Mouse (Mus musculus) intestine, postnatal 0 days (tissue): ENCODE measurements at regions not wholly inside any gene's neighbourhood (a gene's known extent, or its start where the extent isn't known, plus 50 kb on each side); places are given as distances from the start of the nearest gene placed in this dataset.

Experiments used
- ATAC-seq: fragments of 200-750 bp; cut with Nextera tagmentation; 2 replicates; pipeline ENCODE4 v1.8.0; 2017; ENCODE audit warnings: mild to moderate bottlenecking, moderate TSS enrichment, moderate library complexity
- H3K27ac ChIP-seq: fragments of 300-500 bp; sonication (generic); 2 replicates; pipeline ENCODE4 v1.5.1; 2014; ENCODE audit warnings: mild to moderate bottlenecking, low read depth, low read length, moderate library complexity
- H3K27me3 ChIP-seq: fragments of 300-500 bp; sonication (generic); replicated peaks from 2 replicates; pipeline ENCODE4 v1.6.1; 2014; ENCODE audit warnings: low read length, mixed read lengths; ENCODE audit not compliant: control insufficient read depth, insufficient read depth
- H3K36me3 ChIP-seq: fragments of 300-500 bp; sonication (generic); 2 replicates; pipeline ENCODE4 v1.6.1; 2014; ENCODE audit warnings: mild to moderate bottlenecking, moderate library complexity; ENCODE audit not compliant: control insufficient read depth, insufficient read depth
- H3K4me1 ChIP-seq: fragments of 300-500 bp; sonication (generic); replicated peaks from 2 replicates; pipeline ENCODE4 v1.6.1; 2014; ENCODE audit warnings: antibody characterized with exemption, low read length, mixed read lengths; ENCODE audit not compliant: control insufficient read depth, insufficient read depth
- H3K4me2 ChIP-seq: fragments of 300-500 bp; sonication (generic); replicated peaks from 2 replicates; pipeline ENCODE4 v1.6.1; 2014; ENCODE audit warnings: low read depth, mild to moderate bottlenecking, moderate library complexity
- H3K4me3 ChIP-seq: fragments of 300-500 bp; sonication (generic); 2 replicates; pipeline ENCODE4 v1.5.1; 2014; ENCODE audit warnings: low read depth, low read length
- H3K9ac ChIP-seq: fragments of 300-500 bp; sonication (generic); 2 replicates; pipeline ENCODE4 v1.6.1; 2014; ENCODE audit warnings: mild to moderate bottlenecking, low read depth, low read length
- H3K9me3 ChIP-seq: fragments of 300-500 bp; sonication (generic); 2 replicates; pipeline ENCODE4 v1.6.1; 2016; ENCODE audit warnings: mixed run types; ENCODE audit not compliant: control insufficient read depth
- CTCF ChIP-seq: sonication (generic); IDR thresholded peaks from 2 replicates; pipeline ENCODE4 v1.5.1; 2016; ENCODE audit warnings: low read depth, mild to moderate bottlenecking, control low read depth, antibody characterized with exemption, moderate library complexity
- WGBS: fragments of 180-500 bp; shearing (Covaris S2); extraction: QIAGEN DNeasy Blood & Tissue Kit; methylation state at CpG from one replicate; pipeline ENCODE4 v1.1.7; 2014; 5-methylcytosine and 5-hydroxymethylcytosine counted together

DNA sequence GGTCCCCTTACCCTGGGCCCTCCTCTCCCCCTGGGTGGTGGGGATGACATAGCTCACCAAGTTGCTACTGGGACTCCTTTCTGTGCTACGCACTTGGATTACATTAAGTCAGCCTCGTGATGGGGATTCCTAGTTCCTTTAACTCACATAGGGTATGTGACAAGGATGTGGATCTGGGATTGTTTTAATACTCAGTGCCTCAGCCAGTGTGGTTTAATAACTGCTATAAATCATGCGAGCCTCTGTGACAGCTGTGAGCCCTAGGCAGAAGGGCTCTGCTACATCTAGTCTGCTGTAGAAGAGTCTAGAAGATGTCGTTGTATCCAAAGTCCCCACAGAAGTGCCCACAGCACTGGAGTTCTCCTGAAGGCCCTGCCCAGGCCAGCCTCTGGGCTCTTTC lies 796.5 kb upstream of the Car8 start:
- H3K27ac ChIP-seq = no peak overlapping the region
- no peaks in the 10 kb centered on the region for H3K36me3 ChIP-seq

GRCm38 (mm10) chr4:9034280-9034679 lies 795.4 kb upstream of the Car8 start:
- H3K4me2 ChIP-seq = no peak overlapping the region
- no peaks in the 10 kb centered on the region for H3K9me3 ChIP-seq
- no peaks in the 10 kb centered on the region for H3K36me3 ChIP-seq
- WGBS = 39% methylated on average over 4 of the region's 4 CpGs
- TF ChIP-seq CTCF = no peak
- no peaks in the 10 kb centered on the region for H3K27me3 ChIP-seq
- no peak overlapping the region for H3K27ac ChIP-seq
- H3K4me1 ChIP-seq = no peaks in the 10 kb centered on the region
- no peak overlapping the region for H3K9ac ChIP-seq
- ATAC-seq = no peak
- H3K4me3 ChIP-seq = no peak overlapping the region

More for the DNA sequence above, 796.5 kb upstream of the Car8 start:
- Histone ChIP-seq H3K4me2 (no peak overlapping the region), H3K4me1 (no peaks in the 10 kb centered on the region), H3K27me3 (no peaks in the 10 kb centered on the region), H3K9ac (no peak overlapping the region), H3K4me3 (no peak overlapping the region), H3K9me3 (no peaks in the 10 kb centered on the region)
- WGBS = 35% methylated on average over 4 of the region's 4 CpGs
- ATAC-seq = no peak
- no peak for TF ChIP-seq CTCF

DNA sequence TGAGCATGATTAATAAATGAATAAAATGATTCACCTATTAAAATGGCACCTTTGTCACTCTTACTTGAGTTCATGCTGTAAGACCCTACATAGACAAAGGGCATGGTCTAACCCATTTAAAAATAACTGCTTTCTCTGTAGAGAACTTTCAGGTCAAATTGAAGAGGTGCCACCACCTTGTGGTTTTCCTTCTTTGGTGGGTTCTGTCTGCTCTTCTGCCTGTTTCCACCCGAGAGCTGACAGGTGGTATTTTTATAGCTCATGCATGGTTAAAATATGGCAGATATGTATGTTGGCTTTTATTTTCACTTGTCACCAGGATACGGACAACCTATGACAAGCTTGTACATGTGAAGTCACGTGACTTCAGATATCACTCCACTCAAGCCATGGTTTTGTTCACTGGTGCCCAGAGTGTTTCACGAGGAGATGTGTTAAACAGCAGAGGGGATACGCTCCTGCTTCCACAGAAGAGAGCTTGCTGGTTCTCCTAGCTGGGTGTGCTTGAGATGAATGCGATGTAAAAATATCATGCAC lies 794.3 kb upstream of the Car8 start:
- H3K4me1 ChIP-seq = no peaks in the 10 kb centered on the region
- no peak overlapping the region for H3K9ac ChIP-seq
- WGBS = 84% methylated on average over 6 of the region's 6 CpGs
- no peaks in the 10 kb centered on the region for H3K27me3 ChIP-seq
- H3K9me3 ChIP-seq = no peaks in the 10 kb centered on the region
- TF ChIP-seq CTCF = no peak
- H3K27ac ChIP-seq = no peak overlapping the region
- no peak for ATAC-seq
- no peaks in the 10 kb centered on the region for H3K36me3 ChIP-seq
- no peak overlapping the region for H3K4me3 ChIP-seq
- H3K4me2 ChIP-seq = no peak overlapping the region

DNA sequence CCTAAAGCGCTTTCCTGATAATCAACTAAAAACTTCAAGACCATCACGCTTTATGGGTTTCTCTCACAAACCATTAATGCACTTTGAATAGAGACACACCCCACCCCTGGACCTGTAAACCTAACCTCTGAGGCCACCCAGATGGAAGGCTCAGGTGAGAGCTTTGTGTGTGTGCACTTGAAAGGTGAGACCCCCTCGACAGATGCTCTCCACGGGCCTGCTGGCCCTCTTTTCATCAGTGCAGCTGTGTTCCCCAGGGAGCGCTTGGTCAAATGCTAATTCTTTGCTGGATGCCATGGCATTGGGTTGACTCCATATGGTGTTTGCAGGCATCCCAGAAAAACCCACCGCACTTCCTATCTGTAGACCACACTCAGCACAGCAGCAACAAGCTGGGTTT lies 792.8 kb upstream of the Car8 start:
- Histone ChIP-seq H3K27me3 (no peaks in the 10 kb centered on the region), H3K9ac (no peak overlapping the region), H3K36me3 (no peaks in the 10 kb centered on the region), H3K4me2 (no peak overlapping the region), H3K27ac (no peak overlapping the region), H3K9me3 (no peaks in the 10 kb centered on the region), H3K4me1 (peaks cover 4% of the 10 kb centered on the region; the same call in 1 of the 2 replicates), H3K4me3 (no peak overlapping the region)
- ATAC-seq = no peak
- 65% methylated on average over 6 of the region's 6 CpGs for WGBS
- TF ChIP-seq CTCF = no peak

GRCm38 (mm10) chr4:9028946-9029345 lies 790.1 kb upstream of the Car8 start:
- Histone ChIP-seq H3K36me3 (no peaks in the 10 kb centered on the region), H3K4me1 (peaks cover 12% of the 10 kb centered on the region; the same call in 1 of the 2 replicates), H3K27ac (no peak overlapping the region), H3K9me3 (no peaks in the 10 kb centered on the region), H3K9ac (no peak overlapping the region), H3K27me3 (no peaks in the 10 kb centered on the region), H3K4me2 (peak overlapping the region; percentile 75), H3K4me3 (no peak overlapping the region)
- 32% methylated on average over 6 of the region's 6 CpGs for WGBS
- no peak for TF ChIP-seq CTCF
- ATAC-seq = no peak

- peak overlapping the region; percentile 75 for H3K4me2 ChIP-seq
- no peak for ATAC-seq
- no peak overlapping the region for H3K27ac ChIP-seq
- 0 out of 2 replicates have a peak overlapping the region, but pooled peaks have one; percentile 32 for H3K9ac ChIP-seq
- H3K36me3 ChIP-seq = no peaks in the 10 kb centered on the region
- WGBS = 2% methylated on average over 12 of the region's 12 CpGs
- peak overlapping the region; percentile 39 for H3K4me3 ChIP-seq
- no peak for TF ChIP-seq CTCF
- peaks cover 12% of the 10 kb centered on the region; the same call in 1 of the 2 replicates for H3K4me1 ChIP-seq
- H3K9me3 ChIP-seq = no peaks in the 10 kb centered on the region
- H3K27me3 ChIP-seq = no peaks in the 10 kb centered on the region
Observed at GRCm38 (mm10) chr4:9028475-9028874, 789.6 kb upstream of the Car8 start.
